Mouse (Mus musculus) adrenal gland, postnatal 4 days (tissue): ENCODE data around the gene Cfap99. TPM values are rescaled to one million over a fixed set of nuclear protein-coding genes. Genes with fewer than 3 reads are reported as not detected.

Source experiments
- DNase-seq, 2 experiments: peaks; one replicate each; pipeline ENCODE4 v3.0.0; 2021 to 2022; ENCODE audit warnings: low spot score in 2 of 2, mixed read lengths in 2 of 2
- total RNA-seq, 2 experiments: library from RNA; stranded (reverse); gene quantifications; 2 replicates each; pipeline ENCODE4 v1.2.3; 2021

Gene Cfap99
- total RNA-seq, 2 experiments from 2014 or later, result 0.14 TPM; not detected in 1

GRCm38 (mm10) chr5:34276746-34277145, 11.7 kb upstream of the Cfap99 start:
- no peak for DNase-seq

- no peak for DNase-seq
Observed at GRCm38 (mm10) chr5:34278058-34278457, 10.3 kb upstream of the Cfap99 start.

GRCm38 (mm10) chr5:34279214-34279613, 9.2 kb upstream of the Cfap99 start:
- no peak for DNase-seq

- DNase-seq, result no peak
Observed at GRCm38 (mm10) chr5:34280976-34281375, 7.4 kb upstream of the Cfap99 start.

GRCm38 (mm10) chr5:34283355-34283754, 5.0 kb upstream of the Cfap99 start:
- no peak for DNase-seq

GRCm38 (mm10) chr5:34284156-34284750, 4.1 kb upstream of the Cfap99 start:
- no peak for DNase-seq

GRCm38 (mm10) chr5:34285285-34285684, 3.1 kb upstream of the Cfap99 start:
- DNase-seq, result no peak

- DNase-seq, result no peak
Observed at GRCm38 (mm10) chr5:34286516-34286915, 1.9 kb upstream of the Cfap99 start.

- DNase-seq, result no peak
Observed at GRCm38 (mm10) chr5:34287001-34287837, 1.2 kb upstream of the Cfap99 start.

GRCm38 (mm10) chr5:34287838-34288145, 608 bp upstream of the Cfap99 start:
- no peak for DNase-seq

- DNase-seq, result no peak
Observed at GRCm38 (mm10) chr5:34289286-34289685, 886 bp downstream of the Cfap99 start.

- DNase-seq, result no peak
Observed at GRCm38 (mm10) chr5:34293363-34293762, 5.0 kb downstream of the Cfap99 start.

GRCm38 (mm10) chr5:34294696-34295095, 6.3 kb downstream of the Cfap99 start:
- no peak for DNase-seq

- DNase-seq, result no peak
Observed at GRCm38 (mm10) chr5:34295141-34295540, 6.7 kb downstream of the Cfap99 start.

- DNase-seq, result no peak
Observed at GRCm38 (mm10) chr5:34298061-34298460, 9.7 kb downstream of the Cfap99 start.

GRCm38 (mm10) chr5:34298937-34299535, 10.6 kb downstream of the Cfap99 start:
- no peak for DNase-seq

- DNase-seq, result no peak
Observed at GRCm38 (mm10) chr5:34302377-34302776, 14.0 kb downstream of the Cfap99 start.

- no peak for DNase-seq
Observed at GRCm38 (mm10) chr5:34309016-34309415, 20.6 kb downstream of the Cfap99 start.

GRCm38 (mm10) chr5:34319491-34320034, 31.2 kb downstream of the Cfap99 start:
- DNase-seq, result no peak

- no peak for DNase-seq
Observed at GRCm38 (mm10) chr5:34321236-34321635, 32.8 kb downstream of the Cfap99 start.

GRCm38 (mm10) chr5:34325286-34325685, 36.9 kb downstream of the Cfap99 start:
- no peak for DNase-seq

- DNase-seq, result no peak
Observed at GRCm38 (mm10) chr5:34326249-34326691, 37.9 kb downstream of the Cfap99 start.
